Mouse (Mus musculus) cortical plate, adult 2 months (tissue): ENCODE data around the gene Rims1.

Experiments
- CTCF ChIP-seq: fragments of 200-500 bp; IDR thresholded peaks from 2 replicates; pipeline ENCODE4 v1.5.1; 2011; ENCODE audit warnings: mild to moderate bottlenecking, control low read depth, low read length; ENCODE audit not compliant: insufficient read depth; ENCODE audit errors: extremely low read depth
- POLR2A ChIP-seq: fragments of 200-500 bp; IDR thresholded peaks from 2 replicates; pipeline ENCODE4 v1.6.1; 2011; ENCODE audit warnings: mild to moderate bottlenecking, low read length, control low read depth; ENCODE audit not compliant: insufficient read depth; ENCODE audit errors: extremely low read depth

- TF ChIP-seq CTCF = no peak
- TF ChIP-seq POLR2A = no peak
Measured at GRCm38 (mm10) chr1:22709461-22709860, 96.3 kb downstream of the Rims1 start.
